Mouse (Mus musculus) lung, postnatal 10 days (tissue): ENCODE data around the gene Ric8a.
"Not testable (repeated sequence)": the region's sequence is repeated elsewhere in the genome, so short reads cannot be mapped to it uniquely, and the experiment has no call there.

Source experiments
- DNase-seq: peaks from one replicate; pipeline ENCODE4 v3.0.0; 2021

Gene Ric8a

GRCm38 (mm10) chr7:140847755-140848580 is 8.8 kb upstream of the Ric8a start, which contains the start of gene Odf3:
Gene Odf3 (plus strand): TSS chr7:140847805.
- peak; percentile 61 for DNase-seq

- DNase-seq = no peak
Observed at GRCm38 (mm10) chr7:140848591-140848990, 8.2 kb upstream of the Ric8a start.

- DNase-seq = no peak
Observed at GRCm38 (mm10) chr7:140851916-140852315, 4.8 kb upstream of the Ric8a start.

DNA sequence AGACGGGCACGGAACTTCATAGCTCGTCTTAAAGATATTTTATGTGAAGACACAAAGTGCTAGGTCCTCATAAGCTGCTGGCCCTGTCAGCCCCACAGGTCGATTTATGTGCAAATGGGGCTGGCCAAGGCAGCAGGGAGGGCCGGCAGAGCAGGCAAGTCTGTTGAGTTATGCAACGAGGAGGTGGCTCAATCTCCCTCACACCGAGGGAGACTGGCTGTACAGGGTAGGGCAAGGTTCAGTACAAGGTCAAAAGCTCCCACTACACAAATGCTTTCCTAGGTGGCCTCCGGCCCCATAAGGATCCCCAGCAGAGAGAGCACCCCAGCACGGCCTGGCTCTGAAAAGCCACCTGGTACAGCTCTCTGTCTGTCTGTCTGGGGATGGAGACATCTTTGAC is 3.4 kb upstream of the Ric8a start:
- no peak for DNase-seq

DNA sequence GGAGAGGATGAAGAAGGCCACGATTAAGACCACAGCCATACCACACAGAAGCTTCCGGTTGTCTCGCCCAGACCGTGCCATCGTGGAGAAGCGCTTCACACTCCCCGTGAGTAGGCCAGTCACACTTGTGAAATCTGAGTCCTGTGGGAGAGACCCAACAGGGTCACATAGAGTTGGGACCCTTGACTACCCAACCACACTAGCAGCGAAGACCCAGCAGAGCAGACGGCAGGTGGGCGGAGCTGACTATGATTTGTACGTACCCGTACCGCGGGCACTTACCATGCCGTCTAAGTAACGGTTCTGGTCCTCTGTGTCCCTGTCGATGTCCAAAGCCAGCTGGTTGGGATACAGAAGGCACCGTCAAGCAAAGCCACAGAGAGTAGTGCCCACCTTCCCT is 2.3 kb upstream of the Ric8a start:
- no peak for DNase-seq

GRCm38 (mm10) chr7:140855181-140855580 is 1.6 kb upstream of the Ric8a start:
- DNase-seq = no peak

DNA sequence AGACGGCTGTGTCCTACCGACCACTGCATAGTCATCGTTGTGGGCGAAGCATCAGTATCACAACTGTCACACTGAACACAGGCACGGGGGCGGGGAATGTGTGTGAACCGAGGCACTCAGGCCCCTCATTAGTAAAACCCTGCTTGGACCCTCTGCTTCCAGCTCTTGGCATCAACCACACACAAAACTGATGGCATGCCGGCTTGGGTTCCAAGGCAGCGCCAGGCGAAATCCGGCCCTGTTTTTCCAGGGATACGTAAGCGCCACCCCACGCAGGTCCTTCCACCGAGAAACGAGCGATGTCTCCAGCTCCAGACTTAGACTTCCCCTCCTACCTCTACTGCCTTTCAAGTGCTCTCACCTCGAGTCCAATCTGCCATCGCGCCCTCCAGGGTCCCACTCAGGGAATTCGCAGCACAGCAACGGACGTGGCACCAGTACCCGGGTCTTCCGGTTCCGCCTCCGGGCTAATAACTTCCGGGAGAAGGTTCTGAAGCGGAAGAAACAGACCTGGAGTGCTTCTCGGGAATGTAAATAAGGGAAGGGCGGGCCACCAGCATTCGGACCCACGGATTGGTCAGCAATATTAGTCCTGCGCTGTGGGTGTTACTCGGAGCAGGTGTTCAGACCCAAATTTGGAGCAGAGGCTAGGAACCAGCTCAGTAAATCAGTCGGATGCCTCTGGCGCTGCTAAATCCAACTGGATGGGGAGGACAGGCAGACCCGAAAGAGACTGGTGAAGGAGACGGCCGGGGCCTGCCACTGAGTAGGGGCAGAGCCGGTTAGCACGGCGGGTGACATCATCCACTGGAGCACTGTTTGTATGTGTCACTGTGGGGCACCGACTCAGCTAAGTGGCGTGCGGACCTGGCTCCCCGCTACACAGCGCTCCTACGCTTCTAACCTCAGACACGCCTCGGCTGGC is 635 bp upstream of the Ric8a start, which contains the start of gene Gm45785:
TSS of gene Gm45785 (minus strand) at position 472 of the 925 bp plus-strand sequence.
- peak; percentile 93 for DNase-seq

DNA sequence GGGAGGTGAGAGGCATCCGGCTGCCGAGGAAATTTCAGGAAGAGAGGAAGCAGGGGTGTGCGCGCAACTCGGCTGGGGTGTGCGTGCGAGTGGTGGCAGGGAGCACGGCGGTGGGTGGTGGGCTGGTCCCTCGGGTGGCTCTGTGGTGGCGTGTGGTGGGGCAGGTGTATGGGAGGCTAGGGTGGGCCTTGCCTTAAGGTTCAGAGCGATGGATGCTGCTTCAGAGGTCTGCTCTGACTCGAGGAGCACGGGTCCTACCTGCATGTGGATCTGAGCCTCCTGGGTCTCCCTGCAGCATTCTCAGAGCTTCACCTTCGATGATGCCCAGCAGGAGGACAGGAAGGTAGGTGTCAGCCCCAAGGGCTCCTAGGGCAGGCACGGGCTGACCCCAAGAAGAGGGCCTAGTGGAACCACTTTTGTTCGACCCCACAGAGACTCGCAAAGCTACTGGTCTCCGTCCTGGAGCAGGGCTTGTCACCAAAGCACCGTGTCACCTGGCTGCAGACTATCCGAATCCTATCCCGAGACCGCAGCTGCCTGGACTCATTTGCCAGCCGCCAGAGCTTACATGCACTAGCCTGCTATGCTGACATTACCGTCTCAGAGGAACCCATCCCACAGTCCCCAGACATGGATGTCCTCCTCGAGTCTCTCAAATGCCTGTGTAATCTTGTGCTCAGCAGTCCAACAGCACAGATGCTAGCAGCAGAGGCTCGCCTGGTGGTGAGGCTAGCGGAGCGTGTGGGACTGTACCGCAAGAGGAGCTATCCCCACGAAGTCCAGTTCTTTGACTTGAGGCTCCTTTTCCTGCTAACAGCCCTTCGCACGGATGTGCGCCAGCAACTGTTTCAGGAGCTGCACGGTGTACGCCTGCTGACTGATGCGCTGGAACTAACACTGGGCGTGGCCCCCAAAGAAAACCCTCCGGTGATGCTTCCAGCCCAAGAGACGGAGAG is 1.1 kb downstream of the Ric8a start, which contains the start of gene Bet1l:
TSS of gene Bet1l (minus strand) at position 28 of the 956 bp plus-strand sequence.
- no peak for DNase-seq

- no peak for DNase-seq
Observed at GRCm38 (mm10) chr7:140858746-140859145, 2.0 kb downstream of the Ric8a start.

DNA sequence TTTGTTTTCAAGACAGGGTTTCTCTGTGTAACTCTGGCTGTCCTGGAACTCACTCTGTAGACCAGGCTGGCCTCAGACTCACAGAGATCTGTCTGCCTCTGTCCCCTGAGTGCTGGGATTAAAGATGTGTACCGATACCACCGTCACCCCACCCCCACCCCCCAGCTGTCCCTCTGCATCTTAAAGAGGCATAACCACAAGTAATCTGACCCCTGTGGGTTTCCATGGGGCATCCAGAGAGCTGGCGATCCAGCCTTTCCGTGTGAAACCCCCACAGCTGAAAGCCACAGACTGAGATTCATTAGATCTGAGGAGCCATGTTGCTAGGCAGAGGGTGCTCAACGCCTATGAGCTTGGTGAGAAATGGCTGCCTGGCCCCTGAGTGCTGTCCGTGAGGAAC is 3.2 kb downstream of the Ric8a start:
- DNase-seq = no peak

DNA sequence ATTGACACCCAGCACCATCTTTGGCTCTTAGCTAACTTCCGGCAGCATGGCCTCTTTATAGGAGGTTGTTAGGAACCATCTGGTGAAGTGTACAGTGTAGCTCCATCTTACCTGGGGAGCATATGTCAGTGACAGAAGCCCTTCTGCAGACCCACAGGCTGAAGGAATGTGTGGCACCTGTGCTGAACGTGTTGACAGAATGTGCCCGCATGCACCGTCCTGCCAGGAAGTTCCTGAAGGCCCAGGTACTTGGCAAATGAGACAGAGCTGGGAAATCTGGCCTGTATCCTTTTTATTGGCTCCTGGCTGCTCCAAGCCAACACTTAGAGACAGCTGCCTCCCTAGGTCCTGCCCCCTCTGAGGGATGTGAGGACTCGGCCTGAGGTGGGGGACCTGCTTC is 4.0 kb downstream of the Ric8a start:
- DNase-seq = no peak

DNA sequence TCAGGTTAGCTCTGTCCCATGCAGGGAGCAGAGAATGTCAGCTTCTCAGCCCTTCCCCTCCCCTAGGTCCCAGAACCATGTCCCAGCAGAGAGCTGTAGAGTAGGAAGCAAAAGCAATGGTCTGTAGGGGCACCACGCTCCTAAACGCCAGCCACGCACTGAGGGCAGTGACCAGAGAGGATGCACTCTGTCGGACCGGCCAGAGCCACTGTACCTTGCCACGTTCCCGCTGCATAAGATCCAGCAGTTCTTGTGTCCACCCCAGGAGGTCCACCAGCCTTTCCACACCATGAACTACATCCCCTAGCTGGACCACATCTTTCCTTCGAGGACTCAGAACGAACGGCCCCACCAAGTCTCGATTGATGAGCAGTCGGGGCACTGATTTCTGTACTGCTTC is 8.0 kb downstream of the Ric8a start:
- no peak for DNase-seq

GRCm38 (mm10) chr7:140874224-140874623 is 17.5 kb downstream of the Ric8a start:
- no peak for DNase-seq

- no peak for DNase-seq
Observed at GRCm38 (mm10) chr7:140877364-140877763, 20.6 kb downstream of the Ric8a start.

DNA sequence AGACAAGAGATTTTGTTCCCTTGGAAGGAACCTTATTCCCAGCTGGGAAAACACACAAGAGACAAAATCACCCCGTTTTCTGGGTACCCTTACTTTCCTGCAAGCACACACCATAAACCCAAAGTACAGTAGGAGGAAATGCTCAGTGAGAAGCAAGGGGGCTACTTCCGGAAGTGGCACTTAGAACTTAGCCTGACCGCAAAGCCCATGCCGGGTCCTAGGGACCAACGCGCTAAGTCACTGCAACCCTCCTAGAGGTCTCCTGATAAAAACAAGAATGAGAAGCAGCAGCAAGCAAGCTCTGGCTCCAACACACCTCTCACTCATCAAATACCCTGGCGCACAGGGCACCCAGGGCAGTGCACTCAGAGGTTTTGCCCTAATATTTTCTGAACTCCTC is 22.6 kb downstream of the Ric8a start:
- no peak for DNase-seq

DNA sequence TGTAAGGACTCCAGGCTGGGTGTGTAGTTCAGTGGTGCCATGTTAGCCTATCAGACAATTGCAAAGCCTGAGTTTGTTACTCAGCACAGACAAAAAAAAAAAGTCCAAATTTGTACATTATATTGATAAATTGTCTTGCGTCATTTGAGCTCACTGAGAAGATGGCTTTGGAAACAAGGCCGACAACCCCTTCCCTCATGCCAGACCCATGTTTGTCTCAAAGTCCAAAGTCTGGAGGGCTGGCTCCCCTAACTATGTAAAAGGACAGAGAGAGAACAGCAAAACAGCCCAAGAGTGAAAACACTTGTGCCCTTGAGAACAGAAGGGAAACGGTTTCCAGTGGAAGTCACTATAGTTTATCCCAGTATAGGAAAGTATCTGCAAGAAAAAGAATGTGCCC is 23.7 kb downstream of the Ric8a start:
- no peak for DNase-seq

DNA sequence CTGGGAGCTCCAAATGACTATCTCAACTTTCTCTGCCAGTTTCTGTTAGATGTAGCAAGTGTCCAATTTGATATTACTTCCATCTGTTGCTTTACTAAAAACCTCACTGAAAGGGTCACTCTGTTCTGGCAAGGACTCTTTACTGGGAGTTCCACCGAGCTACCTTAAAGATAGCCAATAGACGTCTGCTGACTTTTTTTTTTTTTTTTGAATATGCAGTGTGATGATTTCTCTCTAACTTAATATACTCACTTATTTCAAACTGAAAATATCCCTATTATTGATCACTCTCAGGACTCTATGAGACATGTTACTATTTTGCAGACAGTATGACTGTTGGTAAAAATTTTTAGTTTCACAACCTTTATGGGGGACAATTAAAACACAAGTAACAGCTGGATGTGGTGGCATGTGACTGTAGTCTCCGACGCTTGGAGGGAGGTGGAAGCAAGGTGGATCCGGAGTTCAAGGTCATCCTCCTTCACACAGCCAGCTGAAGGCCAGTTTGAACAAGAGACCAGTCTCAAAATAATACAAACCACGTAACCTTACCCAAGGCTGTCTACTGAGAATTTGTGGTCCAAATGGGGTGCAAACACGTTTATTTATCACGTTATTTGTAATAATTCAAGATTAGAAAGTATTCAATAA is 24.2 kb downstream of the Ric8a start:
- no peak for DNase-seq

- peak; percentile 96 for DNase-seq
Observed at GRCm38 (mm10) chr7:140881696-140882468, 25.1 kb downstream of the Ric8a start, which contains the start of the genes Psmd13 and Sirt3. Gene Psmd13 (plus strand): TSS chr7:140881968. Gene Sirt3 (minus strand): TSS chr7:140882309.

DNA sequence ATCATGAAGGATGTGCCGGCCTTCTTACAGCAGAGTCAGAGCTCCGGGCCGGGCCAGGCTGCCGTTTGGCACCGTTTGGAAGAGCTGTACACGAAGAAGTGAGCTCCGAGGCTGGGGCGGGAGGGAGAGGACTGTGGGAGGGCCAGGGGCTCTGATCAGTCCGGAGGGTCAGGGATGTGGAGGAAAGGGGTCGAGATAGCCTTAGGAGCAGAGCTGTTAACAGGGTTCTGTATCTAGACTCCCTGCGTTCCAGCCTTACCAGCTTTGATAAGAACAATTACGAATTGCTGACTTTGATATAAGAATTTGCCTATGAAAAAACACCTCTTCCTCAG is 25.7 kb downstream of the Ric8a start:
- DNase-seq = no peak

DNA sequence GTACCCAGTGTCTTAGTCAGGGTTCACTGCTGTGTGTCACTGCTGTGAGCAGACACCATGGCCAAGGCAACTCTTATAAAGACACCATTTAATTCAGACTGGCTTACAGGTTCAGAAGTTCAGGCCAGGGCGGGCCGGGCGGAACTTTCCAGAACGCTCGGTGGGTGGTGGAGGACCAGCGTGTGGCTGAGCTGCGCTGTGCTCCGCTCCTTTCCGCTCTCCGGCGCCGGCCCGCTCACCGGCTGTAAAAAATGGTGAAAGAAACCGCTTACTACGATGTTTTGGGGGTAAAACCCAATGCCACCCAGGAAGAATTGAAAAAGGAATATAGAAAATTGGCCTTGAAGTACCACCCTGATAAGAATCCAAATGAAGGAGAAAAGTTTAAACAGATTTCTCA is 33.9 kb downstream of the Ric8a start:
- not testable (repeated sequence) for DNase-seq

- no peak for DNase-seq
Observed at GRCm38 (mm10) chr7:140894031-140894430, 37.3 kb downstream of the Ric8a start.
